Mouse (Mus musculus): ENCODE measurements around the gene Ckm. TPM values are rescaled to one million over a fixed set of nuclear protein-coding genes. Genes with fewer than 3 reads are reported as not detected.
A peak's percentile ranks its signal among the peaks of the same experiment; 100 is the strongest.

The Ckm gene
- polyA plus RNA-seq (2011; ENCODE audit: insufficient read depth, insufficient read length, low replicate concordance, missing spikeins): 25.1 and 31.8 TPM in 2 replicates

- Histone ChIP-seq H3K4me1 (ENCODE audit: control insufficient read depth, insufficient read depth, low read length) (no peaks in the 10 kb centered on the region; the same call in 1 of the 2 replicates), H3K4me3 (replicated peaks; ENCODE audit: control insufficient read depth, low read depth, low read length) (peak within 1 kb of the TSS; percentile 0), H3K27ac (ENCODE audit: control insufficient read depth, insufficient read depth, low read depth, low read length, poor library complexity) (no peak within 1 kb of the TSS)
- WGBS: 49% methylated on average over 7 of the region's 7 CpGs
- TF ChIP-seq CTCF (IDR thresholded peaks at IDR 0.05; ENCODE audit: control insufficient read depth, insufficient read depth, low read length) (no peak), POLR2A (IDR thresholded peaks at IDR 0.05; ENCODE audit: borderline replicate concordance, control insufficient read depth, low read depth, low read length) (no peak)
Observed at GRCm38 (mm10) chr7:19404476-19404875, at the start of gene Ckm. TSS of gene Ckm (plus strand) at chr7:19404776.

GRCm38 (mm10) chr7:19354991-19355390 lies 49.6 kb upstream of the Ckm start:
- 83% methylated on average over 5 of the region's 5 CpGs for WGBS
- TF ChIP-seq POLR2A (IDR thresholded peaks at IDR 0.05; ENCODE audit: borderline replicate concordance, control insufficient read depth, low read depth, low read length): no peak
- no peak for TF ChIP-seq CTCF (IDR thresholded peaks at IDR 0.05; ENCODE audit: control insufficient read depth, insufficient read depth, low read length)
- H3K4me1 ChIP-seq (ENCODE audit: control insufficient read depth, insufficient read depth, low read length): peaks cover 2% of the 10 kb centered on the region; the same call in 1 of the 2 replicates

GRCm38 (mm10) chr7:19356311-19356710 lies 48.3 kb upstream of the Ckm start:
- WGBS: 84% methylated on average over 10 of the region's 10 CpGs
- peaks cover 2% of the 10 kb centered on the region; the same call in 1 of the 2 replicates for H3K4me1 ChIP-seq (ENCODE audit: control insufficient read depth, insufficient read depth, low read length)
- no peak for TF ChIP-seq POLR2A (IDR thresholded peaks at IDR 0.05; ENCODE audit: borderline replicate concordance, control insufficient read depth, low read depth, low read length)
- no peak for TF ChIP-seq CTCF (IDR thresholded peaks at IDR 0.05; ENCODE audit: control insufficient read depth, insufficient read depth, low read length)

More at GRCm38 (mm10) chr7:19354991-19355390, 49.6 kb upstream of the Ckm start:
- Histone ChIP-seq H3K27ac (ENCODE audit: control insufficient read depth, insufficient read depth, low read depth, low read length, poor library complexity) (no peak overlapping the region), H3K4me3 (replicated peaks; ENCODE audit: control insufficient read depth, low read depth, low read length) (no peak overlapping the region)

GRCm38 (mm10) chr7:19357381-19358375 lies 46.9 kb upstream of the Ckm start:
- peaks cover 2% of the 10 kb centered on the region; the same call in 1 of the 2 replicates for H3K4me1 ChIP-seq (ENCODE audit: control insufficient read depth, insufficient read depth, low read length)
- TF ChIP-seq POLR2A (IDR thresholded peaks at IDR 0.05; ENCODE audit: borderline replicate concordance, control insufficient read depth, low read depth, low read length): no peak
- no peak for TF ChIP-seq CTCF (IDR thresholded peaks at IDR 0.05; ENCODE audit: control insufficient read depth, insufficient read depth, low read length)
- H3K4me3 ChIP-seq (replicated peaks; ENCODE audit: control insufficient read depth, low read depth, low read length): no peak overlapping the region
- WGBS: 84% methylated on average over 25 of the region's 25 CpGs
- H3K27ac ChIP-seq (ENCODE audit: control insufficient read depth, insufficient read depth, low read depth, low read length, poor library complexity): no peak overlapping the region; the same call in 1 of the 2 replicates

More at GRCm38 (mm10) chr7:19356311-19356710, 48.3 kb upstream of the Ckm start:
- H3K4me3 ChIP-seq (replicated peaks; ENCODE audit: control insufficient read depth, low read depth, low read length): no peak overlapping the region
- H3K27ac ChIP-seq (ENCODE audit: control insufficient read depth, insufficient read depth, low read depth, low read length, poor library complexity): no peak overlapping the region

- no peak for TF ChIP-seq CTCF (IDR thresholded peaks at IDR 0.05; ENCODE audit: control insufficient read depth, insufficient read depth, low read length)
- no peak for TF ChIP-seq POLR2A (IDR thresholded peaks at IDR 0.05; ENCODE audit: borderline replicate concordance, control insufficient read depth, low read depth, low read length)
- Histone ChIP-seq H3K27ac (ENCODE audit: control insufficient read depth, insufficient read depth, low read depth, low read length, poor library complexity) (no peak overlapping the region), H3K4me1 (ENCODE audit: control insufficient read depth, insufficient read depth, low read length) (peaks cover 2% of the 10 kb centered on the region; the same call in 1 of the 2 replicates), H3K4me3 (replicated peaks; ENCODE audit: control insufficient read depth, low read depth, low read length) (peak overlapping the region; percentile 34)
- WGBS: 7% methylated on average over 13 of the region's 13 CpGs
Observed at GRCm38 (mm10) chr7:19358634-19359033, 45.9 kb upstream of the Ckm start.

- Histone ChIP-seq H3K4me1 (ENCODE audit: control insufficient read depth, insufficient read depth, low read length) (peaks cover 2% of the 10 kb centered on the region; the same call in 1 of the 2 replicates), H3K27ac (ENCODE audit: control insufficient read depth, insufficient read depth, low read depth, low read length, poor library complexity) (peak within 1 kb of the TSS; percentile 31)
- WGBS: under 1% methylated on average over 31 of the region's 31 CpGs
Observed at GRCm38 (mm10) chr7:19359299-19359891, 45.2 kb upstream of the Ckm start, which contains the start of the genes Cd3eap and Ppp1r13l. TSS of gene Cd3eap (minus strand) at chr7:19359483. TSS of gene Ppp1r13l (plus strand) at chr7:19359749.

GRCm38 (mm10) chr7:19359892-19360641 lies 44.5 kb upstream of the Ckm start:
- WGBS: under 1% methylated on average over 45 of the region's 45 CpGs
- TF ChIP-seq CTCF (IDR thresholded peaks at IDR 0.05; ENCODE audit: control insufficient read depth, insufficient read depth, low read length) (no peak), POLR2A (IDR thresholded peaks at IDR 0.05; ENCODE audit: borderline replicate concordance, control insufficient read depth, low read depth, low read length) (no peak)
- H3K4me1 ChIP-seq (ENCODE audit: control insufficient read depth, insufficient read depth, low read length): peaks cover 2% of the 10 kb centered on the region; the same call in 1 of the 2 replicates
- H3K4me3 ChIP-seq (replicated peaks; ENCODE audit: control insufficient read depth, low read depth, low read length): peak overlapping the region; percentile 76
- peak overlapping the region; percentile 31 for H3K27ac ChIP-seq (ENCODE audit: control insufficient read depth, insufficient read depth, low read depth, low read length, poor library complexity)

More at GRCm38 (mm10) chr7:19359299-19359891, 45.2 kb upstream of the Ckm start, which contains the start of the genes Cd3eap and Ppp1r13l:
- peak; percentile 64; the same call in 1 of the 2 replicates for TF ChIP-seq POLR2A (IDR thresholded peaks at IDR 0.05; ENCODE audit: borderline replicate concordance, control insufficient read depth, low read depth, low read length)
- no peak for TF ChIP-seq CTCF (IDR thresholded peaks at IDR 0.05; ENCODE audit: control insufficient read depth, insufficient read depth, low read length)
- H3K4me3 ChIP-seq (replicated peaks; ENCODE audit: control insufficient read depth, low read depth, low read length): peak within 1 kb of the TSS; percentile 76

All from bone marrow, adult 2 months (tissue).